Mouse (Mus musculus) spleen, adult 2 months (tissue): ENCODE measurements around the gene Btbd16.

Experiments
- CTCF ChIP-seq: fragments of 200-500 bp; IDR thresholded peaks from 2 replicates; pipeline ENCODE4 v1.5.1; 2011; ENCODE audit warnings: mild to moderate bottlenecking, inconsistent platforms; ENCODE audit not compliant: insufficient read depth, insufficient read length, insufficient replicate concordance; ENCODE audit errors: extremely low read depth
- POLR2A ChIP-seq: fragments of 200-500 bp; IDR thresholded peaks from 2 replicates; pipeline ENCODE4 v1.6.1; 2011; ENCODE audit warnings: low read depth, low read length, inconsistent platforms

DNA sequence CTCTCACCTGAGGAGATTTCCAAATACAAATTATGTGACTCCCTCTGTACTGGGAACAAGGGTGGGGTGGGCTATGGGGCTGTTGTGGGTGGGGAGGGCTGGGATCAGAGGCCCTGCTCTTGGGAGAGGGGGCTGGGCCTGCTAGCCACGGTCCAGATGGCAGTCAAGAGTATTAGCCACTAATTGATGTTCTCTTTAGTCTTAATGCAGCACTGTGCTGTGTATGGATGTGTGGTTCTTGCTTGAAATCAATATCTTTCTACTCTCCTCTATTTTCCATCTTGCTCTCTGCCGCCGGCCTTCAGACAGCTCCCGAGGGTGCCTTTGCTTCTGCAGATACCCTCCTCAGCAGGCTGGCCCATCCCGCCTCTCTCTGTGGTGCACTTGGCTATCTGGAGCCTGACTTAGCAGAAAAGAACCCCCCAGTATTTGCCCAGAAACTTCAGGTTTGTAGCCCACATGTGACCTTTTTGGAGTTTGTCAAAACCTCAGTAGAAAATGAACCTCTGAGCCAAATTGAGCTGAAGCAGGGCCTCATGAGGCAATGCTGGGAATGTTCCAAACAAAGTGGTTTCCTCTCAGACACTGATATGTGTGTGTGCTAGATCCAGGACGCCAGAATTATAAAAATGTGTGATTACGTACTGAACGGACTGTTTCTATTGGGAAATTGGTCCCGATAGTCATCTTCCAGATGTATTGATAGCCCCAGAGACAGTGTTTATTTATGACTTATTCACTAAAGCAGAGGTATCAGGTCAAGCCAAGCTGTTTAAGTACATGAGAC, 30.4 kb upstream of the Btbd16 start:
- TF ChIP-seq CTCF (no peak), POLR2A (no peak)
